Mouse (Mus musculus) mesoderm, embryonic 11.5 days (tissue): ENCODE results near the gene Gpc2.

Experiments used
- DNase-seq: peaks from one replicate; pipeline ENCODE4 v3.0.0-alpha.2; 2012; ENCODE audit warnings: low read depth, low spot score

Gene Gpc2

GRCm38 (mm10) chr5:138279585-138280424, at the start of gene Gpc2, which contains the start of the genes Gm43720 and Stag3:
Gene Gpc2 (minus strand): TSS chr5:138280005.
Gene Gm43720 (minus strand): TSS chr5:138279958.
Gene Stag3 (plus strand): TSS chr5:138280240.
- peak; percentile 99 for DNase-seq

DNA sequence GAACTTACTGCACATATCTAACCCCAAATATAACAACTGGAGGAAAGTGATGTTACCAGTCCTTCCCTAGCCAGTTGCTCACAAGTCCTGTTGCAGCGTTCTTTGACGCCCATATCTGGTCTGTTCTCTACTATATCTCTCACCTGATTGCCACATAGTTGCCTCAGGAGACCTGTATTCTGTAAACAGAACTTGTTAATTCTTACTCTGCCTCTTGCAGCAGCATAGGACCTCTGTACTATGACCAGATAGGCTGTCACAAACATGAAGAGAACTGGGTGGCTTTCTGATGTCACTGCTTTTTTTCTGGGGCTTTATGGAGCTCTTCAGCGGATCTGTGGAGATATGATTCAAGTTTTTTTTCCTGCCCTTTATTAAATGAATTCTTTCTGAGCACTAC, 33.0 kb upstream of the Gpc2 start:
- DNase-seq = no peak

DNA sequence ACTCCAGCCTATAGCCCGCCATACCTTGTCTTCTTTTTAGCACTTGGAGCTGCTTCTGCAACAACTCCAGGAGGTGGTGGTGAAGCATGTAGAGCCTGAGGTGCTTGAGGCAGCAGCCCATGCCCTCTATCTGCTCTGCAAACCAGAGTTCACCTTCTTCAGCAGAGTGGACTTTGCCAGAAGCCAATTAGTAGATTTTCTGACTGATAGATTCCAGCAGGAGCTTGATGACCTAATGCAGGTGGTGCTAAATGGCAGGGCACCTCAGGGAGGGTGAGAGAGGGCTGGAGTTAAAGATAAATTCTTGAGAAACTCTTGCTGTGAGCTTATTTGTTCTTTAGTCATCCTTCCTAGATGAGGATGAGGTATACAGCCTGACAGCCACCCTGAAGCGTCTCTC, 19.8 kb upstream of the Gpc2 start:
- DNase-seq = no peak

DNA sequence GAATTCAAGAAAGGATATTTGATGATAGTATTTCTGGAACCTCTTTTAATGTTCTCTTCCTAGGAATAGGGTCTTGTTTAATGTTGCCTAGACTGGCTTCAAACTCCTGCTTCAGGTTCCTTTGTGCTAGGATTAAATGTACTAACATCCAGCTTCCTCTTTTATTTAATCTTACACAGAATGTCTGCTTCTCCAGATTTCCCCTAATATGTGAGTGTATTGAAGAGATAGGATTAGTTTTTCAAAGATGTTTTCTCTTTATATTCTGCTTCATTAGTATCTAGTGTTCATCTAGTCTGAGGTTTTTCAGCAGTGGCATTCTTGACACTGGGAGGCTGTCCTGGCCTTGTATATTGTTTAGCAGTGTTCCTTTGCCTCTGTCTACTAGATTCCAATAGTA, 14.4 kb upstream of the Gpc2 start:
- no peak for DNase-seq

DNA sequence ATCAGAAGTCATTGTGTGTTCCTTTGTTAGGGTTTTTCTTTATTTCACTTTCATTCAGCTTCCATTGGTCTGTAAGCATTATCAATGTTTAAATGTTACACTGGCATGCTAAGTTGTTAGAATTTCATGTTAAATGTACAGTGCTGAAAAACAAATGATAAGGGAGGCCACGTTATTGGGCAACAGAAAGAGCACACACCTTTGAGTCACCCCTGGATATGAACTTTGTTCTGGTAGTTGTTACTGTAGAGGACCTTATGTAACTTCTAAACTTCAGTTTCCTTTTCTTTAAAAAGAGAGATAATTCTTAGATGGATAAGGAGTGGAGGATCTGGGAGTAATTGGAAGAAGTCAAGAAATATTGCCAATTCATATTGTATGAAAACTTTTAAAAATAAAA, 11.8 kb upstream of the Gpc2 start:
- no peak for DNase-seq

GRCm38 (mm10) chr5:138287861-138288260, 8.1 kb upstream of the Gpc2 start:
- DNase-seq = no peak

- DNase-seq = no peak
These were observed 3.7 kb upstream of the Gpc2 start for GRCm38 (mm10) chr5:138283540-138283939.

GRCm38 (mm10) chr5:138281798-138282197, 2.0 kb upstream of the Gpc2 start:
- no peak for DNase-seq

- DNase-seq = no peak
These were observed 1.0 kb upstream of the Gpc2 start for GRCm38 (mm10) chr5:138280829-138281228.

DNA sequence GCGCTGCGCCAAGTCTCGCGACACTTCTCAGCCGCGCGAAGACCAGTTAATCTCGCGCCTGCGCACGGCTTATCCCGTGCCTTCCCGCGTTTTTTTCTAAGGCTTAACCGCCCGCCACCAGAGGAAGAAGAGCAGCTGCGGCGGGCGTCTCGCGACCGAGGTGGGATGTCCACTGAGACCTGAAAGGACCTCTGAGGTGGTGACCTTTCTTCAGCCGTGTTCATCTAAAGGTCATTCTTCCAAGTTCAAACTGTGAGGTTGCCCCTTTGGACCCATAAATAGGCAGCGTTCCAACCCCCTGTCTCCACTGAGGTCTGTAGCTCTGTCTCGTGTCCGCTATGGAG, 592 bp upstream of the Gpc2 start:
- no peak for DNase-seq

- DNase-seq = no peak
These were observed 1.8 kb downstream of the Gpc2 start for GRCm38 (mm10) chr5:138277994-138278393.

GRCm38 (mm10) chr5:138275216-138276050, 4.4 kb downstream of the Gpc2 start:
- DNase-seq = no peak

- no peak for DNase-seq
These were observed 5.6 kb downstream of the Gpc2 start for GRCm38 (mm10) chr5:138274186-138274585.

DNA sequence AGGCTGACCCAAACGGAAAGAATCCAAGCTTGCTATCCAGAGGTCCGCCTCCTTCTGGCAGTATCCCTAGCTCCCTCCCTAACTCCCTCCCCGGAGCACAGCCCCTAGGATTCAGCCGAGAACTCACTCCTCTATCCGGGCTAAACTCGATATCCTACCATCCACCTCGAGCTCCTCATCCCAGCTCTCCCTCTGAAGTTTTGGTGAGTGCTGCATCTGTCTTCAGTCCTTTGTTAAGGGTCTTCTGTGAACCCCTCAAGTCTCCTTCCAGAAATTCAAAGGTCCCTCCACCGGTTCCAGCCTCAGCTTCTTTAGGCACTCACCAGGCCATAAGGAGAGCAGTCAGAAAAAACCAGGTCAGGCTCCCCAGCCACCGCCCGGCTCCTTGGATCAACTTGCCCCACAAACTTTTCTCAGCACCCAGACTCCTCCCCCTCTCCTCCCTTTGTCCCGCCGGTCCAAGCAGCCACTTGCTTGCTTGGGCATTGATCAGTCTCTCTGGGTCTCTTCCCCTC, 7.3 kb downstream of the Gpc2 start, which contains the start of gene Gal3st4:
Gene Gal3st4, minus strand, starts transcription at position 432 of the 515 bp plus-strand sequence.
- peak; percentile 58 for DNase-seq

DNA sequence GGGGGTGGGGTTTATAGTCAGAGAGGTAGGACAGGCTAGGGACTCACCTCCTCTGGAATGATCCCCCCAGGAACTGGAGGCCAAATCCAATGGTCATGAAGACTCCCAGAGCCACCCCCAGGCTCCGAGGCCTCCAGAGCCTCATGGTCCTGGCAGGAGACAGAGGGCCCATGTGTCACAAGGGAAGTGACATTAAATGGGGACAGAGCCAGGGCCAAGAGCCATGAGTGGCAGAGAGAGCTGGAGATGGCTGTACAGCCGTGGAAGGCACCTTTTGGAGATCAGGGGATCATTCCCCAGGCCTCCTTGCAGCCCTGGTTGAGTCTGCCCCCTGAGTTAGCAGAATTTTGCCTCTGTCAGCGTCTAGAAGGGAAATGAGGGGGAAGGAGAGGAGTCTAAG, 8.6 kb downstream of the Gpc2 start:
- no peak for DNase-seq

GRCm38 (mm10) chr5:138268980-138269379, 10.8 kb downstream of the Gpc2 start:
- DNase-seq = no peak

GRCm38 (mm10) chr5:138267114-138267513, 12.7 kb downstream of the Gpc2 start:
- DNase-seq = no peak

DNA sequence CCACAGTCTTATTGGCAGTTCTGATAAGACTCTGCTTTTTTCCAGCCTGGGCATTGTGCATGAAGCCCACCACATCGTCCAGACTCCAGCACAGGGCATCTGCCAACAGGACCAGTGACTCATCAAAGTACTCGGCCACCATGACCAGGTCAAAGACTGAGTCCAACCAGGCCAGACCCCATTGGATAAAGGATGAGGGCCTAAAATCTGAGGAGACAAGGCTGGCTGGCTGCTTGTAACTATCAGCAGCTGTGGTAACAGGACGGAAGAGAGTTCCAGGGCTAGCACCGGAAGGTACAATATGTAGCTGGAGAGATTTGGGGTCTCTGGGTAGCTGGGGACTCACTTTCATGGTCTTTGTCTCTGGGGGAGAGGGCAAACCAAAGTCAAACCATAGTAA, 14.1 kb downstream of the Gpc2 start:
- DNase-seq = no peak

DNA sequence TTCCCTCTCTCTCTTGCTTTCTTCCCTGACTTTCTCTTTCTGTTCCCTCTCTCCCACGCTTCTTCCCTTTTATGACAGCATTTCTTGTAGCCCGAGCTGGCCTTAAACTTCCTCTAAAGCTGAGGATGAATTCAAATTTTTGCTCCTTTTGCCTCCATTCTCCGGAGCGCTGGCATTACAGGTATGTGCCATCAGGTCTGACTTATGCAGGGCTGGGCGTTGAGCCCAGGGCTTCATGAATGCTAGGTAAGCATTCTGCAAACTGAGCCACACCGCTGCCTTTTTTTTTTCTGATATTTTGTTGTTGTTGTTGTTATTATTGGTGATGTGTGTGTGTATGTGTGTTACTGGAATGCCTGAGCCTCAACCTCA, 15.6 kb downstream of the Gpc2 start:
- no peak for DNase-seq

- DNase-seq = peak; percentile 88
These were observed 16.3 kb downstream of the Gpc2 start, which contains the start of gene BC037034 for GRCm38 (mm10) chr5:138263260-138264206. Gene BC037034 (minus strand): TSS chr5:138264033.

GRCm38 (mm10) chr5:138262582-138263240, 17.1 kb downstream of the Gpc2 start:
- DNase-seq = no peak
